Mouse (Mus musculus) hematopoietic multipotent progenitor cell, adult 10-12 weeks (in vitro differentiated cells): Measurements from ENCODE around the gene Foxa2. TPM values are rescaled to one million over a fixed set of nuclear protein-coding genes. Genes with fewer than 3 reads are reported as not detected.

Experiments used
- polyA plus RNA-seq: library from polyadenylated mRNA; stranded (reverse); fragments of >175 nt; gene quantifications from 2 replicates; pipeline ENCODE4 v1.2.3, GENCODE M21; 2012; ENCODE audit warnings: low replicate concordance

The Foxa2 gene
- polyA plus RNA-seq: not detected in 2 replicates

GRCm38 (mm10) chr2:148046799-148047165, at the start of gene Foxa2:
TSS of gene Foxa2 (minus strand) at chr2:148046969.

